Mouse (Mus musculus) heart, adult 9 months (tissue): ENCODE data around the gene Pitpnc1.
A peak's percentile ranks its signal among the peaks of the same experiment; 100 is the strongest.

Experiments used
- DNase-seq, 2 experiments: peaks; one replicate each; pipeline ENCODE4 v3.0.0; 2022; ENCODE audit warnings: low spot score in 2 of 2

Gene Pitpnc1

DNA sequence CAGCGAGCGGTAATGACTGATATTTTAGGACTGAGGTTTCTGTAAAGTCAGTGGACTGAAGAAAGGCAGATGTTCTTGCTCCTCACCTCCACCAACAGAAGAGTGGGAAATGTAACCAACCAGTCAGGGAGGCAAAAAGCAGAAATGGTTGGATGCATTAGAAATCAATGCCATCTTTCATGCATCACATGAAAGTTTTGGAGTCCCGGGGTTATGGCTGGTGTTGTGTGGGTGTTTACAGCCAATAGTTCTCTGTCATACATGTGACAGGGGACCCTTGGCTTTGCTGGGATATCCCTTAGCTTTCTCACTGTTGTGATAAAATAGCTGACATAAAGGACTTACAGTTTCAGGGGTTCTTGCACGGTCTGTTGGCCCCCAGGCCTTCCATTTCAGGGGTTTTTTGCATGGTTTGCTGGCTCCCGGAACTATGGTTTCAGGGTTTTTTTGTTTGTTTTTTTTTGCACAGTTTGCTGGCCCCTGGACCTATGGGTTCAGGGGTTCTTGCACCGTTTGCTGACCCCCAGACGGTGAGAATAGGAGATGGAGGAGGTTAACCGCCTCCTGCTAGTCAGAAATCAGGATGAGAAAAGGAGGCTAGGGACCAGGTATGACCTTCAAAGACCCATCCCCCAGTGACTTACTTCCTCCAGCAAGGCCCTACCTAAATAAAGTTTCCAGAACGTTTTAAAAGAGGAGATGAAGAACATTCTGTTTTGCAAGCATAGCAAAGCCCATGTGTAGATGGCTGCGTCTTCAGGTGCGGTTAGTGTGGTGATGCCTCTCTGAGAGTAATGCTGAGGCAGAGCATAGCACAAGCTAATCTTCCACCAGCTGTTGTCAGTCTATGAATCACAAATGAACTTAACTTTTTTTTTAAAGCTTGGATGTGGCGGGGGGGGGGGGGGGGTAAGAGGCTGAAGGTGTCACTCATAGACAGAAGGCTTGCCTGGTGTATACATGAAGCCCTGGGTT, 27.1 kb downstream of the Pitpnc1 start:
- DNase-seq, result no peak

GRCm38 (mm10) chr11:107441050-107441449, 29.4 kb downstream of the Pitpnc1 start:
- DNase-seq, result no peak

- no peak for DNase-seq
Measured at GRCm38 (mm10) chr11:107438140-107438539, 32.4 kb downstream of the Pitpnc1 start.

DNA sequence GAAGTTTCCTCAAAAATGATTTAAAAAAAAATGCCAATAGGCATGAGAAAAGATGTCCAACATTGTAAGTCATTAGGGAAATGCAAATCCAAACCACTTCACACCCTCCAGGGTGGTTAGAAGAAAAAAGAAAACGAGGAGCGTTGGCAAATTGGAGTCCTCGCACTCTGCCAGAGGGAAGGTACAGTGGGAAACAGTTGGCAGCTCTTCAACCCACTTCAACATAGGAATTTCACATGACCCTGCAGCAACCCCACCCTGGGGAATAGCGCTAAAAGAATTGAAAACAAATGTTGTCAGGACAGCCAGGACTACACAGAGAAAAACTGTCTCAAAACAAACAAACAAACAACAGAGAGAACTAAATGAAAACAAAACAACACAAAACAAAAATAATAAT, 32.8 kb downstream of the Pitpnc1 start:
- DNase-seq, result no peak

- DNase-seq, result no peak
Measured at GRCm38 (mm10) chr11:107435776-107436449, 34.6 kb downstream of the Pitpnc1 start.

DNA sequence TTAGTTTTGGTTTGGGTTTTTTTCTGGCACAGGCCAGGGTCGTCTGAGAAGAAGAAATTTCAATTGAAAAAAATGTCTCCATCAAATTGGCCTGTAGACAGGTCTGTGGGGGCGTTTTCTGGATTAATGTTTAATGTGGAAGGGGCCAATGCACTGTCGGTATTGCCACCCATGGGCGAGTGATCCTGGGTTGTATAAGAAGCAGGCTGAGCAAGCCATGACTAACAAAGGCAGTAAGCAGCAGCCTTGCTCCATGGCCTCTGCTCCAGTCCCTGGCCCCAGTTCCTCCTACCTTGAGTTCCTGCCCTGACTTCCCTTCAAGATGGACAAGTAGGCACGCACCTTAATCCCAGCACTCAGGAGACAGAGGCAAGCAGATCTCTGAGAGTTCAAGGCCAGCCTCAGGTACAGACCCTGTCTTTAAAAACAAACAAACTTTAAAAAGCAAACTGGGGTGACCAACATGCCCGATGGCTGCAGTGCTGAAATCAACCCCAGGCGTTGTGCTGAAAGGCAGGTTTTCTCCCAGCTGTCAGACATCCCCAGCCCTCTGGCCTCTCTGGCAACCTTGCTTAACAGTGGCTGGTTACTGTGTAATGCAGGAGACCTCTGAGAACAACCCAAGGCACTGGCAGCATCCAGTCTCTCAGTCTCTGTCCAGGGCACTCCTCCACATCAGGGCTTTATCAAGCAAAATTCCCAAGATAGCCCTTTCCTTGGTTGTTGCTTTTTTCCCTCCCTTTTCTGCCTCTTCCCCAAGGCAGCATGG, 39.1 kb downstream of the Pitpnc1 start:
- DNase-seq, result no peak

- DNase-seq, result peak; percentile 45 to 64
Measured at GRCm38 (mm10) chr11:107428011-107428410, 42.5 kb downstream of the Pitpnc1 start.

DNA sequence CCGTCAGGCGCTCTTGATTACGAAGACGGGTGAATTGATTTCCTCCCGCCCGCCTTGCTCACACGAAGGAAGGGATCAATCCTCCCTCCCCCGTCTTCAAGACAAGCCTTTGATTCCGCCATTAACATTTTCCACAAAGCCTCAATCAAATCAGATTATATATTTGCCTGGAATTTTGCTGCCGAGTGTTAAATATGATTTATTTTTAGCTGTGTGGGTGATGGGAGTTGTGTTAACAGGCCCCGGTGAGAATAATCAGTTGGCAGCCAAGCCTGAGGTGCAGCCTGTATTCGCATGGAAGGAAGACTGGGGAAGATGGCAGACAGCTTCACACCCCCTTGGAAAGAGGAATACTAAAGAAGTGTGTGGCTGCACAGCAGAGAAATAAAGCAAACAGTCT, 46.3 kb downstream of the Pitpnc1 start:
- no peak for DNase-seq

DNA sequence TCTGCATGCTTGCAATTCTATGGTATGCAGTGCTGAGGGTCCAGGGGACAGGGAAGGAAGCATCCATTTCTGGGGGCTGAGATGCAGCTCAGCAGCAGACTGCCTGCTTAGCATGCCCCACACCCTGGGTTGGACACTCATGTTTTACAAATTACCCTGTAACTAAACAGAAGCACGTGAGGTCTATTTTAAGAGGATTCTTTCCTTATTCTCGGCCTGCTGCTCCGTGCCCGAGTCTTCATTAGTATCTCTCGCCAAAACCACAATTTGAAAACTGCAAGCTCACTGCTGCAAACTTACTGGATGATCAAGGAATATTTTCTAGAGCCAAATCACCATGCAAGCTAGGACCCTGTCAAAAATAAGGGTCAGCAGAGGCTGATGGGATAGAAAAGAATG, 48.1 kb downstream of the Pitpnc1 start:
- DNase-seq, result no peak

- peak; percentile 41 to 67 for DNase-seq
Measured at GRCm38 (mm10) chr11:107421751-107422355, 48.6 kb downstream of the Pitpnc1 start.

- no peak for DNase-seq
Measured at GRCm38 (mm10) chr11:107419925-107420324, 50.6 kb downstream of the Pitpnc1 start.

GRCm38 (mm10) chr11:107417041-107417583, 53.4 kb downstream of the Pitpnc1 start:
- DNase-seq, result peak; percentile 64 to 85

DNA sequence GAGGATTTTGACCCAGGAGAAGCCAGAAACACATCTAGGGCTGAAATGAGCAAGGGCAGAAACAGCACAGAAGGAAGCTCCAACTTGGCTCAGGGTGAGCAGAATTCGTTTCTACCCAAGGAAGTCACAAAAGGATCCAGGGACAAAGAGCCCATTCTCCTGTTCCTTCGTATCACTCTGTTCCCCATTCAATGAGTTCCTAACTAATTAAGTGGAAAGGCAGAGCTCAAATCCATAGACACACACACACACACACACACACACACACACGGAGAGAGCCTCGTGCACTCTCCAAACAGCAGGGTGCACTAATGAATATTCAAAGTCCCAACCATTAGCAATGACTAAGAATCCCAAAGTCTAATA, 54.0 kb downstream of the Pitpnc1 start:
- no peak for DNase-seq

DNA sequence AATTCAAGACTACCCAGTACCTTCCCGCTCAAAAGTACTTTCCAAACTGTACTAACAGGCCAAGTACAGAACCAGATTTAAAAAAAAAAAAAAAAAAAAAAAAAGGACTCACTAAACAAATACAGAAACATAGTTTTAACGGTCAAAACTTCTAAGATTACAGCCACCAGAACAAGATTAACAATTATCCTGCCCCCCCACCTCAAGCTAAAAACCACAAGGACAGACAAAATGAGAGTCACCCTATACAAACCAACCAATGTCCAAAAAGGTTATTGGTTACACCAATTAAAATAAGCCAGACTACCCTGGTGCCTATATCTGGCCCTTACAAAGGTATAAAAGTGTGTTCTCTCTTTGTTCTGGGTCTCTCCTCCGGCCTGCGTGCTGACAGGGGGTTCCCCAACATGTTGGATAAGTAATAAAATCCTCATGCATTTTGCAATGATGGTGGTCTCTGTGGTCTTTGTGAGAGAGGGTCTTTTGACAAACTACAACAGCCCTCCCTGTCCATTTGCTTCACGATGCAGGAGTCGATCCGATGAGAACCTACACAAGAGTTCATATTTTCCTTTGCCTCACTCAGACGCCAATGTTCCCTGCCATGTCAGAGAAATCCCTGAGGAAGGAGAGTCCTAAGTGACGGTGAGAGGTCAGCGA, 54.5 kb downstream of the Pitpnc1 start:
- no peak for DNase-seq

- no peak for DNase-seq
Measured at GRCm38 (mm10) chr11:107414996-107415747, 55.3 kb downstream of the Pitpnc1 start.

GRCm38 (mm10) chr11:107413251-107413655, 57.2 kb downstream of the Pitpnc1 start:
- DNase-seq, result no peak

DNA sequence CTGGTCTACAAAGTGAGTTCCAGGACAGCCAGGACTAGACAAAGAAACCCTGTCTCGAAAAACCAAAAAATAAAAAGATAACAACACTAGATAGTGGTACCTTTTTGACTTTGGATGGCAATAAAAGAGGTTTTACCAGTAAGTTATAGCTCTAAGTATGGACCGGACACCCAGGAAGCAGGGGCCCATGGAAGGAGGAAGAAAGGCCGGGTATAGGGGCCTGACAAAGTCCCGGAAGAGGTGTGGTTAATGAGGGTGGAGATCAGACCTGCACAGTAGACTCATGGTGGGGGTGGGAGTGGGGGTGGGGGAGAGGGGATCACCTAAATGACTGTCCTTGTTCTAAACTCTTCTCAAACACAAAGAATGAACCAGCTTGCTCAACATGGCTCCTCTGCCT, 58.4 kb downstream of the Pitpnc1 start:
- no peak for DNase-seq

- DNase-seq, result no peak
Measured at GRCm38 (mm10) chr11:107411576-107411975, 58.9 kb downstream of the Pitpnc1 start.

- DNase-seq, result no peak
Measured at GRCm38 (mm10) chr11:107410804-107411203, 59.7 kb downstream of the Pitpnc1 start.

- DNase-seq, result no peak
Measured at GRCm38 (mm10) chr11:107410090-107410732, 60.3 kb downstream of the Pitpnc1 start.
